Mouse (Mus musculus) urinary bladder, adult 18-20 months (tissue): ENCODE measurements at regions not wholly inside any gene's neighbourhood (a gene's known extent, or its start where the extent isn't known, plus 50 kb on each side); places are given as distances from the start of the nearest gene placed in this dataset.

Experiments used
- DNase-seq, 2 experiments: peaks; one replicate each; pipeline ENCODE4 v3.0.0; 2022; ENCODE audit warnings: low spot score in 2 of 2, mixed read lengths in 2 of 2

- no peak for DNase-seq
Observed at GRCm38 (mm10) chr5:97533733-97534132, 76.9 kb upstream of the Gk2 start.

GRCm38 (mm10) chr5:97527555-97527954 is 70.7 kb upstream of the Gk2 start:
- no peak for DNase-seq
